Mouse (Mus musculus): ENCODE results near the gene Gm11127. TPM values are rescaled to one million over a fixed set of nuclear protein-coding genes. Genes with fewer than 3 reads are reported as not detected.
"Not testable (repeated sequence)": the region's sequence is repeated elsewhere in the genome, so short reads cannot be mapped to it uniquely, and the experiment has no call there.

Gm11127 gene
- 9.1 TPM for polyA plus RNA-seq (2021)

- POLR2A ChIA-PET; CTCF ChIA-PET; H3K27me3 ChIP-seq; ATAC-seq; DNase-seq (ENCODE audit: low read depth, low spot score); in situ Hi-C loops (cut with MboI; ENCODE audit: low pct_unique_long_range_greater_than_20kb): not testable (repeated sequence)
These were observed at the start of gene Gm11127 for GRCm38 (mm10) chr17:36058362-36058761. Gene Gm11127, minus strand, starts transcription at chr17:36058371.

GRCm38 (mm10) chr17:36102091-36102490 is 43.9 kb upstream of the Gm11127 start:
- CTCF ChIA-PET; in situ Hi-C loops (cut with MboI; ENCODE audit: low pct_unique_long_range_greater_than_20kb); DNase-seq (ENCODE audit: low read depth, low spot score); POLR2A ChIA-PET; H3K27me3 ChIP-seq; ATAC-seq: not testable (repeated sequence)

- ATAC-seq; H3K27me3 ChIP-seq; DNase-seq (ENCODE audit: low read depth, low spot score): not testable (repeated sequence)
- in situ Hi-C loops (cut with MboI; ENCODE audit: low pct_unique_long_range_greater_than_20kb) = loop anchor here (25.0 kb wide), 1 partner anchor 787 kb away; the partner anchor contains the start of gene H2-Q1
- POLR2A ChIA-PET = interaction anchor here (0.6 kb wide), 1 partner anchor 238 kb away, joined by 3 read pairs; the partner anchor contains the start of gene Nrm
- CTCF ChIA-PET = interaction anchor here (0.9 kb wide), 1 partner anchor 10 kb away, joined by 3 read pairs; no protein-coding TSS in a partner anchor
These were observed 41.4 kb upstream of the Gm11127 start for GRCm38 (mm10) chr17:36099603-36100002.

GRCm38 (mm10) chr17:36093936-36094335 is 35.8 kb upstream of the Gm11127 start:
- CTCF ChIA-PET = interaction anchor here (0.9 kb wide), 1 partner anchor 33 kb away, joined by 3 read pairs; no protein-coding TSS in a partner anchor
- DNase-seq (ENCODE audit: low read depth, low spot score) (no peak), ATAC-seq (no peak)
- POLR2A ChIA-PET = no interaction called here
- in situ Hi-C loops (cut with MboI; ENCODE audit: low pct_unique_long_range_greater_than_20kb) = loop anchor here (25.0 kb wide), 1 partner anchor 782 kb away; the partner anchor contains the start of gene H2-Q1
- H3K27me3 ChIP-seq = peaks cover 9% of the 10 kb centered on the region
- no peak for TF ChIP-seq CTCF (IDR thresholded peaks at IDR 0.05)

- DNase-seq (ENCODE audit: low read depth, low spot score); CTCF ChIA-PET; POLR2A ChIA-PET; ATAC-seq: not testable (repeated sequence)
- in situ Hi-C loops (cut with MboI; ENCODE audit: low pct_unique_long_range_greater_than_20kb) = loop anchor here (25.0 kb wide), 1 partner anchor 780 kb away; the partner anchor contains the start of gene H2-Q1
- H3K27me3 ChIP-seq = peaks cover 11% of the 10 kb centered on the region
These were observed 34.3 kb upstream of the Gm11127 start for GRCm38 (mm10) chr17:36092520-36092919.

- ATAC-seq; CTCF ChIA-PET; POLR2A ChIA-PET; DNase-seq (ENCODE audit: low read depth, low spot score): not testable (repeated sequence)
- H3K27me3 ChIP-seq = peaks cover 11% of the 10 kb centered on the region
- in situ Hi-C loops (cut with MboI; ENCODE audit: low pct_unique_long_range_greater_than_20kb) = loop anchor here (25.0 kb wide), 1 partner anchor 780 kb away; the partner anchor contains the start of gene H2-Q1
These were observed 33.8 kb upstream of the Gm11127 start for GRCm38 (mm10) chr17:36091933-36092332.

GRCm38 (mm10) chr17:36085976-36086375 is 27.8 kb upstream of the Gm11127 start:
- POLR2A ChIA-PET, CTCF ChIA-PET: not testable (repeated sequence)

GRCm38 (mm10) chr17:36083870-36084451 is 25.8 kb upstream of the Gm11127 start:
- ATAC-seq = no peak

More at GRCm38 (mm10) chr17:36085976-36086375, 27.8 kb upstream of the Gm11127 start:
- in situ Hi-C loops (cut with MboI; ENCODE audit: low pct_unique_long_range_greater_than_20kb) = loop anchor here (5.0 to 25.0 kb wide), 2 partner anchors 101 to 774 kb away; partner anchors contain the start of gene H2-Q1
- not testable (repeated sequence) for DNase-seq (ENCODE audit: low read depth, low spot score); ATAC-seq
- peaks cover 22% of the 10 kb centered on the region for H3K27me3 ChIP-seq

GRCm38 (mm10) chr17:36083266-36083869 is 25.2 kb upstream of the Gm11127 start:
- ATAC-seq = peak; percentile 58
- in situ Hi-C loops (cut with MboI; ENCODE audit: low pct_unique_long_range_greater_than_20kb) = loop anchor here (25.0 kb wide), 1 partner anchor 771 kb away; the partner anchor contains the start of gene H2-Q1
- peaks cover 14% of the 10 kb centered on the region for H3K27me3 ChIP-seq
- POLR2A ChIA-PET = no interaction called here
- CTCF ChIA-PET = no interaction called here
- no peak for DNase-seq (ENCODE audit: low read depth, low spot score)
- TF ChIP-seq CTCF (IDR thresholded peaks at IDR 0.05) = no peak

More at GRCm38 (mm10) chr17:36083870-36084451, 25.8 kb upstream of the Gm11127 start:
- TF ChIP-seq CTCF (IDR thresholded peaks at IDR 0.05) = no peak
- ChIA-PET CTCF (no interaction called here), POLR2A (no interaction called here)
- in situ Hi-C loops (cut with MboI; ENCODE audit: low pct_unique_long_range_greater_than_20kb) = loop anchor here (25.0 kb wide), 1 partner anchor 772 kb away; the partner anchor contains the start of gene H2-Q1
- H3K27me3 ChIP-seq = peaks cover 16% of the 10 kb centered on the region
- DNase-seq (ENCODE audit: low read depth, low spot score) = no peak

GRCm38 (mm10) chr17:36082519-36083232 is 24.5 kb upstream of the Gm11127 start:
- in situ Hi-C loops (cut with MboI; ENCODE audit: low pct_unique_long_range_greater_than_20kb) = loop anchor here (25.0 kb wide), 1 partner anchor 770 kb away; the partner anchor contains the start of gene H2-Q1
- ATAC-seq; POLR2A ChIA-PET; DNase-seq (ENCODE audit: low read depth, low spot score); CTCF ChIA-PET: not testable (repeated sequence)
- peaks cover 11% of the 10 kb centered on the region for H3K27me3 ChIP-seq

- H3K27me3 ChIP-seq = peaks cover 11% of the 10 kb centered on the region
- POLR2A ChIA-PET; ATAC-seq; CTCF ChIA-PET; DNase-seq (ENCODE audit: low read depth, low spot score): not testable (repeated sequence)
- in situ Hi-C loops (cut with MboI; ENCODE audit: low pct_unique_long_range_greater_than_20kb) = loop anchor here (25.0 kb wide), 1 partner anchor 770 kb away; the partner anchor contains the start of gene H2-Q1
These were observed 23.7 kb upstream of the Gm11127 start for GRCm38 (mm10) chr17:36081901-36082300.
